Mouse (Mus musculus): Measurements from ENCODE around the gene Col19a1. TPM values are rescaled to one million over a fixed set of nuclear protein-coding genes. Genes with fewer than 3 reads are reported as not detected.

Gene Col19a1
- polyA plus RNA-seq, 1 experiment, result not detected

GRCm38 (mm10) chr1:24337556-24338275, 249.6 kb downstream of the Col19a1 start:
- H3K9me3 ChIP-seq, result peaks cover 23% of the 10 kb centered on the region
- TF ChIP-seq FLI1 (IDR thresholded peaks at IDR 0.05; ENCODE audit: low read length), result no peak
- no peak for TF ChIP-seq GATA1 (IDR thresholded peaks at IDR 0.05; ENCODE audit: borderline replicate concordance, low read length)
- no peaks in the 10 kb centered on the region for H3K4me1 ChIP-seq
- H3K27me3 ChIP-seq (replicated peaks), result no peaks in the 10 kb centered on the region
- H3K36me3 ChIP-seq (replicated peaks; ENCODE audit: low read length), result no peaks in the 10 kb centered on the region
- H3K4me3 ChIP-seq (replicated peaks), result no peak overlapping the region

GRCm38 (mm10) chr1:24336051-24336450, 251.2 kb downstream of the Col19a1 start:
- no peaks in the 10 kb centered on the region for H3K4me1 ChIP-seq
- no peaks in the 10 kb centered on the region for H3K36me3 ChIP-seq (replicated peaks; ENCODE audit: low read length)
- H3K27me3 ChIP-seq (replicated peaks), result no peaks in the 10 kb centered on the region
- TF ChIP-seq GATA1 (IDR thresholded peaks at IDR 0.05; ENCODE audit: borderline replicate concordance, low read length) (no peak), FLI1 (IDR thresholded peaks at IDR 0.05; ENCODE audit: low read length) (no peak)
- peaks cover 23% of the 10 kb centered on the region for H3K9me3 ChIP-seq
- no peak overlapping the region for H3K4me3 ChIP-seq (replicated peaks)

GRCm38 (mm10) chr1:24316961-24317589, 270.2 kb downstream of the Col19a1 start:
- no peaks in the 10 kb centered on the region for H3K36me3 ChIP-seq (replicated peaks; ENCODE audit: low read length)
- H3K27me3 ChIP-seq (replicated peaks), result no peaks in the 10 kb centered on the region
- peaks cover 26% of the 10 kb centered on the region for H3K9me3 ChIP-seq
- H3K4me1 ChIP-seq, result no peaks in the 10 kb centered on the region
- H3K4me3 ChIP-seq (replicated peaks), result no peak overlapping the region
- no peak for TF ChIP-seq FLI1 (IDR thresholded peaks at IDR 0.05; ENCODE audit: low read length)
- TF ChIP-seq GATA1 (IDR thresholded peaks at IDR 0.05; ENCODE audit: borderline replicate concordance, low read length), result no peak

GRCm38 (mm10) chr1:24316490-24316889, 270.8 kb downstream of the Col19a1 start:
- H3K36me3 ChIP-seq (replicated peaks; ENCODE audit: low read length), result no peaks in the 10 kb centered on the region
- H3K27me3 ChIP-seq (replicated peaks), result no peaks in the 10 kb centered on the region
- no peaks in the 10 kb centered on the region for H3K4me1 ChIP-seq
- peaks cover 32% of the 10 kb centered on the region for H3K9me3 ChIP-seq
- no peak overlapping the region for H3K4me3 ChIP-seq (replicated peaks)
- TF ChIP-seq FLI1 (IDR thresholded peaks at IDR 0.05; ENCODE audit: low read length) (no peak), GATA1 (IDR thresholded peaks at IDR 0.05; ENCODE audit: borderline replicate concordance, low read length) (no peak)

GRCm38 (mm10) chr1:24310847-24311246, 276.4 kb downstream of the Col19a1 start:
- Histone ChIP-seq H3K4me3 (replicated peaks) (no peak overlapping the region), H3K36me3 (replicated peaks; ENCODE audit: low read length) (no peaks in the 10 kb centered on the region), H3K4me1 (no peaks in the 10 kb centered on the region), H3K9me3 (peaks cover 21% of the 10 kb centered on the region), H3K27me3 (replicated peaks) (no peaks in the 10 kb centered on the region)
- TF ChIP-seq FLI1 (IDR thresholded peaks at IDR 0.05; ENCODE audit: low read length) (no peak), GATA1 (IDR thresholded peaks at IDR 0.05; ENCODE audit: borderline replicate concordance, low read length) (no peak)

GRCm38 (mm10) chr1:24310193-24310592, 277.1 kb downstream of the Col19a1 start:
- H3K4me3 ChIP-seq (replicated peaks), result no peak overlapping the region
- H3K9me3 ChIP-seq, result peaks cover 19% of the 10 kb centered on the region
- H3K27me3 ChIP-seq (replicated peaks), result no peaks in the 10 kb centered on the region
- H3K4me1 ChIP-seq, result no peaks in the 10 kb centered on the region
- no peak for TF ChIP-seq FLI1 (IDR thresholded peaks at IDR 0.05; ENCODE audit: low read length)
- no peak for TF ChIP-seq GATA1 (IDR thresholded peaks at IDR 0.05; ENCODE audit: borderline replicate concordance, low read length)
- no peaks in the 10 kb centered on the region for H3K36me3 ChIP-seq (replicated peaks; ENCODE audit: low read length)

- TF ChIP-seq FLI1 (IDR thresholded peaks at IDR 0.05; ENCODE audit: low read length) (no peak), GATA1 (IDR thresholded peaks at IDR 0.05; ENCODE audit: borderline replicate concordance, low read length) (no peak)
Measured at GRCm38 (mm10) chr1:24303077-24303476, 284.2 kb downstream of the Col19a1 start.

GRCm38 (mm10) chr1:24302674-24303073, 284.6 kb downstream of the Col19a1 start:
- Histone ChIP-seq H3K9me3 (peaks cover 19% of the 10 kb centered on the region; the same call in 1 of the 2 replicates), H3K27me3 (replicated peaks) (no peaks in the 10 kb centered on the region), H3K4me1 (no peaks in the 10 kb centered on the region), H3K36me3 (replicated peaks; ENCODE audit: low read length) (no peaks in the 10 kb centered on the region), H3K4me3 (replicated peaks) (no peak overlapping the region)
- no peak for TF ChIP-seq FLI1 (IDR thresholded peaks at IDR 0.05; ENCODE audit: low read length)
- no peak for TF ChIP-seq GATA1 (IDR thresholded peaks at IDR 0.05; ENCODE audit: borderline replicate concordance, low read length)

More at GRCm38 (mm10) chr1:24303077-24303476, 284.2 kb downstream of the Col19a1 start:
- Histone ChIP-seq H3K4me3 (replicated peaks) (no peak overlapping the region), H3K27me3 (replicated peaks) (no peaks in the 10 kb centered on the region), H3K36me3 (replicated peaks; ENCODE audit: low read length) (no peaks in the 10 kb centered on the region), H3K9me3 (peaks cover 19% of the 10 kb centered on the region; the same call in 1 of the 2 replicates), H3K4me1 (no peaks in the 10 kb centered on the region)

GRCm38 (mm10) chr1:24300700-24301099, 286.6 kb downstream of the Col19a1 start:
- H3K4me3 ChIP-seq (replicated peaks), result no peak overlapping the region
- no peaks in the 10 kb centered on the region for H3K36me3 ChIP-seq (replicated peaks; ENCODE audit: low read length)
- H3K9me3 ChIP-seq, result peaks cover 27% of the 10 kb centered on the region
- no peaks in the 10 kb centered on the region for H3K27me3 ChIP-seq (replicated peaks)
- H3K4me1 ChIP-seq, result no peaks in the 10 kb centered on the region
- TF ChIP-seq GATA1 (IDR thresholded peaks at IDR 0.05; ENCODE audit: borderline replicate concordance, low read length), result no peak
- TF ChIP-seq FLI1 (IDR thresholded peaks at IDR 0.05; ENCODE audit: low read length), result no peak
